Mouse (Mus musculus): ENCODE measurements at regions not wholly inside any gene's neighbourhood (a gene's known extent, or its start where the extent isn't known, plus 50 kb on each side); places are given as distances from the start of the nearest gene placed in this dataset.
A peak's percentile ranks its signal among the peaks of the same experiment; 100 is the strongest.

GRCm38 (mm10) chr11:57958233-57958632 is 50.6 kb upstream of the Larp1 start:
- DNase-seq = no peak

DNA sequence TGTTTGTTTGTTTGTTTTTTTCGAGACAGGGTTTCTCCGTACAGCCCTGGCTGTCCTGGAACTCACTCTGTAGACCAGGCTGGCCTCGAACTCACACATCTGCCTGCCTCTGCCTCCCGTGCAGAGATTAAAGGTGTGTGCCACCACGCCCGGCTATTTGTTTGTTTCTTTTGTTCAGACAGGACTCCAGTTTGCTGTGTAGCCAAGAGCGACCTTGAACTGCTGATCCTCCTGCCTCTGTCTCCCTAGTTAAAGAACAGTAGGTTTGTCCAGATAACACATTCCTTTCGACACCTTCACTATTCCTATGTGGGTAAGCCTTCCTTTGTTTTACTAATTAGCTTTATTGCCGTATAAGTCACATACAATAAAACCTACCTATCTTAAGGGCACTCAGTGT is 52.0 kb upstream of the Larp1 start:
- DNase-seq = no peak

DNA sequence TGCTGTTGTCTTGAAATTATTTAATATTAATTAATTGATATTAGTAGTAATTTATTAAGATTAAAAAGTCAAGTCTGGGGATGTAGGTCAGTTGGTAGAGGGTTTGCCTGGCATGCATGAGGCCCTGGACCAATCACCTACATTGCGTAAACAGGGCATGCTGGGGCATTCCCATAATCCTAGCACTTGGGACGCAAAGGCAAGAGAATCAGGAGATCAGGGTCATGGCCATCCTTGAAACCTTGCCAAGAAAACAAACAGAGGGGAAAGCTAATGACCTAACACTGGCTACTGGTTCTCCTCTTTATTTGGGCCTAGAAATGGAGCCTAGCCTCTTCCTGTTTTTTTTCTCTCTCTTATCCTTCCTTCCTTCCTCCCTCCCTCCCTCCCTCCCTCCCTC is 52.8 kb upstream of the Larp1 start:
- DNase-seq = no peak

DNA sequence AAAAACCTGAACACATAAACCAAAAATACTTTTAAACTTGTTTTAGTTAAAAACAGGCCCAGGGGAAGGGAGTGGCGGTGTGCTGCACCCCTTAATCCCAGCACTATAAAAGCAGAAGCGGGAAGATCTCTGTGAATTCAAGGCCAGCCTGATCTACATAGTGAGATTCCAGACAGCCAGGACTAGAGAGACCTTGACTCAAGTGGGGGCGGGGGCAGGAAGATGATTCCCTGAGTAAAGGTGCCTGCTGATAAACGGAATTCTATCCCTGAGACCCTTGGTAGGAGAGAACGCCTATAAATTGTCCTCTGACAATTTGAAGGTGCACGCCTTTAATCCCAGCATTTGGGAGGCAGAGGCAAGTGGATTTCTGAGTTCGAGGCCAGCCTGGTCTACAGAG is 53.4 kb upstream of the Larp1 start:
- no peak for DNase-seq

DNA sequence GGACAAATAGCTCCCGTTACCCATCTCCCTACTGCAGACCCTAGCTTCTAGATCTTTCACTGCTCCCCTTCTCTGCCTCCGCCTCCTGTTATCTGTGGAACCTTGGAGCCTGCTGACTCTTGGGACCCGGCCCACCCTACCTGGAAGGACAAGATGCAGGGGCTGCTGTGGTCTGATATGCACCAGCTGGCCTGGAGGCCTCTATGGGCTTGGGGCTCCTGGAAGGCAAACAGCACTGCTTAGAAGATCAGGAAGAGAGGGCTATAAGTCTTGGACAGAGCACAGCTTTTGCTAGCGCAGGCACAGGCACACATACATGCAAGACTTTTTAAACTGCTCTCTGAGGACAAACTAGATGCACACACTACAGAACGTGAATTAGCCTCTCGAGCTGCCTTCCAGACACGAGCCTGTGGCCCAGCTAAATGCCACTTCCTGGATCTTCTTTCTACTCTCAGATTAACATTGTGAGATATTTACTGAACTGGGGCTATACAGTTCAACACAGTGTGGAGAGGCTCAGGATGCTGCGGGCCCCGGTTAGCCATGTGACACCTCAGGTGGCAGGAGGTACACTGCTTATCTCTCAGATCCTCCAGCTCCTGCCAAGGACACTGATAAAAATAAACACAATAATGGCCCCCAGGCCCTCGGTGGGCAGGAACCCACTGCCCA is 54.2 kb upstream of the Larp1 start:
- DNase-seq = no peak

DNA sequence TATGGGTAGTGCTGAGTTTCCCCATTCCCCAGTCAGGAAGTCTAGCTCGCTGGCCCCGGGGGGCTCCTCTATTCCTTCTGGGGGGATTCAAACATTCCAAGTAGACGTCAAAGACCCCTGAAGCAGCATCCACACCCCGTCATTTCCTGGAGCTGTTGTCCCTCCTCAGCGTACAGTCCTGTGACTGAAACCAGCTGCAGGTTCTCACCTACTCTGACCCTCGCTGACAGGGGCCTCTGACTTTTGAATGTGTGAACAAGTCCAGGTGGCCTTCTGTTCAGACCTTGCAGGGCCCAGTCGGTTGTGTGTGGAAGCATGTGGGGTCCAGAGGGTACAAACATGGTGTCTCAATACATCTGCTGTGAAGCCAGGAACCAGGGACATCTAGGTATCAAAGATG is 55.2 kb upstream of the Larp1 start:
- no peak for DNase-seq

GRCm38 (mm10) chr11:57952619-57953018 is 56.2 kb upstream of the Larp1 start:
- DNase-seq = no peak

DNA sequence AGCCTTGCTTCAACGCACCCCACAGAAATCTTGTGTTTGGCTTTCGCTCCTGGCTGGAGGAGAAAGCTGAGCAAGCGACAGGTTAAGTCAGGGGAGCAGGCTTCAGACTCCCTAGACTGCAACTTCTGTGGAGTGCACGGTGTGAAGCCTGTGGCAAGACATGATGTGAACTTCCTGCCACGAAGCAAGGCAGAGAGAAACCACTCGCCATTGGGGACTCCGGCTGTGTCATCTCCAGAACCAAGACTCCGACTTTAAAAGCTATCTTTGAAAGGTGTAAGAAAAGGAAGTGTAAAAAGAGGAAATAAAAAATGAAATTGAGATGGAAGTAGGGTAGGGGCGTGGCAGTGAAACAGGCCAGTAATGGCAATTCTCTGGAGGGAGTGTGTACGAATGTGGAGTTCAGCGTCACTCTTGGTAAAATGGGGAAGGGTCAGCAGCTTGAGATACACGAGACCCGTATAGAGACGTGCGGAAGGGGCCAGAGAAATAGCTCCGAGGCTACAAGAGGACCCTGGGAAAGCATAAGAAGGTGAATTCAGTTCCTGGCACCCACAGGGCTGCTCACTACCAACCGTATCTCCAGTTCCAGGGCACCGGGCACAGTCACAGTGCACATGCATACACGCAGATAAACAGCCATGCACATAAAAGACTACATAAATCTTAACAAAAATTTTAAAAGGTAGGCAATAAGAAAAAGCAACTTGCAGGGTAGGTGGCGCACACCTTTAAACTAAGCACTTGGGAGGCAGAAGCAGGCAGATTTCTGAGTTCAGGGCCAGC is 57.1 kb upstream of the Larp1 start:
- no peak for DNase-seq

DNA sequence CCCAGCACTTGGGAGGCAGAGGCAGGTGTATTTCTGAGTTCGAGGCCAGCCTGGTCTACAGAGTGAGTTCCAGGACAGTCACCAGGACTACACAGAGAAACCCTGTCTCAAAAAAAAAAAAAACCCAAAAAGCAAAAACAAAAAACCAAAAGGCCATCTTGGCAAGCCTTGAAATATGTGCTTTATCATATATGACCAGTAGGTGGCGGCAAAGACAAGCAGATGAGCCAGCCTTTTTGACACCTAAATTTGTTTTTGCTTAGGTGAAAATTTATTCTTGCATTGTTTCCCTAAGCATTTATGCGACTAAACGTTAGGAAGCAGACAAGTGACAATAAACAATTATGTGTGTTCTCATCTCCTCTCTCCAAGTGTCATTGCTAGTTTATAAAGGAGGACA is 57.9 kb upstream of the Larp1 start:
- DNase-seq = peak; percentile 56 to 77

GRCm38 (mm10) chr11:57949067-57949466 is 59.8 kb upstream of the Larp1 start:
- no peak for DNase-seq

GRCm38 (mm10) chr11:57947347-57947746 is 61.5 kb upstream of the Larp1 start:
- no peak for DNase-seq

GRCm38 (mm10) chr11:57934391-57934850 is 74.4 kb upstream of the Larp1 start:
- DNase-seq = peak; percentile 94 to 97

GRCm38 (mm10) chr11:57933065-57933464 is 75.8 kb upstream of the Larp1 start:
- no peak for DNase-seq

DNA sequence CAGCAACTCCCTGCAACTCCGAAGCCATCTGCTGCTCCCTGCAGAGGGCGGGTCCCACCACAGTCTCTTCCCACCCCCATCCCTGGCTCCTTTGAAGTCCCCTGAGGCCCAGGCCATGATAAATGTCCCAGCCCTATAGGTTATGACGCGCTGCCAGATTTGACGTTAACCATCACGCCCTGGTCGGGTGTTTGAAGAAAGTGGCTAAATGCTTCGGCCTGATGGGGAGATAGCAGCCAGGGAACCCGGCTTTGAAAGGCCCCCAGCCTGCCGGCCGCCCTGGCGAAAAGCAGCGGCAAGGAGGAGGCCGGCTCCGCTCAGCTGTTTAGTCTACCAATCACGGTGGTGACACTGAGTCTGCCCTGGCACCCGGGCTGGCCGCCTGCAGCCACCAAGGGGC is 79.4 kb upstream of the Larp1 start:
- DNase-seq = peak in 1 of 2 experiments; percentile 29

- DNase-seq = no peak
Observed at GRCm38 (mm10) chr11:57920263-57920662, 87.6 kb upstream of the Hand1 start.

GRCm38 (mm10) chr11:57918447-57919059 is 85.9 kb upstream of the Hand1 start:
- no peak for DNase-seq

GRCm38 (mm10) chr11:57917974-57918373 is 85.4 kb upstream of the Hand1 start:
- no peak for DNase-seq

GRCm38 (mm10) chr11:57916016-57916415 is 83.4 kb upstream of the Hand1 start:
- DNase-seq = no peak

DNA sequence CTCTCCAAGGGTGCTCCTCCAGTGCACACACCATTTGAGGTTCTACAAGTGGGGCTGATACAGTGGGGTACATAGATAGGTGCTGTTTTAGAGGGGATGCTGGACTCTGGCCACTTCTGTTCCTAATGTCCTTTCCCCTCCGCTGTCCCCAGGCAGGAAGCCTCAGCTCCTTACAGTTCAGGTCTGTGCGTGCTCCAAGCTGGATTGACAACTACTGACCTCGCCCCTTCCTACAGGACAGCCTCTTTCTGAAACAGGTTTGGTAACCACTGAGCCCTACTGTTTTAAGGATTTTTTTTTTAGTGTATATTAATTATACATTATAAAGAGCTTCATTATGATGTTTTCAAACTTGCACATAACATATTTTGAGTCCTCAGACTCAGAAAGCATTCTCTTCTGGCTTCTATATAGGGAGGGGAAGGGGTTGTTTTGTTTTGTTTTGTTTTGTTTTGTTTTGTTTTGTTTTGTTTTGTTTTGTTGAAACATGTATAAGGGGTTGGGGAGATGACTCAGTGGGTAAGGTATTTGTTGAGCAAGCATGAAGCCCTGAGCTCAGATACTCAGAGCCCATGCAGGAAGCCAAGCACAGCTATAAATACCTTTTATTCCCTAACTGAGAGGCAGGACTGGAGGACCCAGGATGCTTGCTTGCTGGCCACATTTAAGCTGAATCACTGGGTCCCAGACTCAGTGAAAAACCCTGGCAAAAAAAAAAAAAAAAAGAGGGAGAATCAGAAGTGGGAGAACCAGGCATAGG is 81.4 kb upstream of the Hand1 start:
- no peak for DNase-seq

GRCm38 (mm10) chr11:57913020-57913699 is 80.5 kb upstream of the Hand1 start:
- no peak for DNase-seq

GRCm38 (mm10) chr11:57911698-57912283 is 79.2 kb upstream of the Hand1 start:
- no peak for DNase-seq

DNA sequence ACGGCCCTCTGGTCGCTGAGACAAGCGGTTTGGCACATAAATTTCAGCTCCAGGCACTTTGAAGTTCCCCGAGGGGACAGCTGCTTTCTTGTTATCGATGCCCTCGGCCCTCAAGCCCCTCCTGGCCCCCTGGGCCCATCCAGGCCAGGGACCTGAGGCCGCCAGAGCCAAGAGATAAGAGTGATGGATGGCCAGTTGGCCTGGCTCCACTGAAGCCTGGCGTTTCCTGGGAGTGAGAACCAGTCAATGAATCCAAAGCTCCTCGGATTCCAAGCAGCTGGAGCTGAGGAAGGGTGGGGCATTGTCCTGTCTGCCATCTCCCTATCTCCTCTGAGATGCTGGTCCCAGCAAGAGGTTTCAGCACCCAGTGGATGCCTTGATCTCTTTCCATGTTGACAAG is 71.6 kb upstream of the Hand1 start:
- DNase-seq = no peak
